Mouse (Mus musculus) G1E (cell line): ENCODE measurements around the gene Nsf. TPM values are rescaled to one million over a fixed set of nuclear protein-coding genes. Genes with fewer than 3 reads are reported as not detected.

ENCODE experiments used
- ATAC-seq: 2 replicates; pipeline ENCODE4 v1.8.0; 2016; ENCODE audit warnings: mild to moderate bottlenecking; ENCODE audit not compliant: insufficient number of reproducible peaks, poor library complexity, low FRiP score, severe bottlenecking; ENCODE audit errors: extremely low read depth
- DNase-seq: peaks from one replicate; pipeline ENCODE4 v3.0.0; 2012; ENCODE audit warnings: low spot score
- H3K27me3 ChIP-seq: 2 replicates; pipeline ENCODE4 v1.6.1; 2012; ENCODE audit warnings: mild to moderate bottlenecking, low read length, inconsistent platforms; ENCODE audit not compliant: insufficient read depth
- H3K36me3 ChIP-seq: replicated peaks from 2 replicates; pipeline ENCODE3; 2012; ENCODE audit warnings: mild to moderate bottlenecking, inconsistent platforms
- H3K4me1 ChIP-seq: 2 replicates; pipeline ENCODE4 v1.6.1; 2012; ENCODE audit warnings: low read depth, low read length, inconsistent platforms, mixed read lengths; ENCODE audit not compliant: insufficient read depth
- H3K4me3 ChIP-seq: 2 replicates; pipeline ENCODE4 v1.5.1; 2012; ENCODE audit warnings: low read depth, mild to moderate bottlenecking, inconsistent platforms, low read length, moderate library complexity, mixed read lengths
- H3K9me3 ChIP-seq: replicated peaks from 2 replicates; pipeline ENCODE4 v1.6.1; 2012; ENCODE audit warnings: inconsistent platforms
- CTCF ChIP-seq: IDR thresholded peaks from 2 replicates; pipeline ENCODE4 v1.5.1; 2012; ENCODE audit warnings: low read depth, low read length, inconsistent platforms, mixed read lengths
- GATA1 ChIP-seq: IDR thresholded peaks from 2 replicates; pipeline ENCODE4 v1.6.1; 2012; ENCODE audit warnings: borderline replicate concordance, low read length, inconsistent platforms, mixed read lengths
- GATA2 ChIP-seq: IDR thresholded peaks from 2 replicates; pipeline ENCODE4 v1.6.1; 2012; ENCODE audit warnings: low read depth, low read length, inconsistent platforms, borderline replicate concordance
- POLR2AphosphoS5 ChIP-seq: IDR thresholded peaks from 2 replicates; pipeline ENCODE4 v1.6.1; 2012; ENCODE audit warnings: low read depth, low read length, inconsistent platforms; ENCODE audit not compliant: insufficient replicate concordance
- TAL1 ChIP-seq: conservative IDR thresholded peaks from 2 replicates; pipeline ENCODE4 v1.6.1; 2012; ENCODE audit warnings: low read depth, low read length, inconsistent platforms, mixed read lengths
- polyA plus RNA-seq: library from polyadenylated mRNA; stranded (reverse); fragments of >175 nt; gene quantifications from 2 replicates; pipeline ENCODE4 v1.2.3, GENCODE M21; 2012
- total RNA-seq, 2 experiments: library from RNA; stranded (forward) in 1 of 2; stranded (reverse) in 1 of 2; fragments of 200-1000 nt in 1 of 2; fragments of >200 nt in 1 of 2; fragmentation: Nextera tagmentation in 1 of 2; gene quantifications; 2 replicates each; pipeline ENCODE4 v1.2.3; 2014 to 2017

Gene Nsf
- total and polyA plus RNA-seq, 3 experiments = 4.1 to 49.6 (median 47.3) TPM

- ATAC-seq (no peak), DNase-seq (no peak)
- no peak overlapping the region for H3K4me3 ChIP-seq
- H3K9me3 ChIP-seq = no peaks in the 10 kb centered on the region
- H3K27me3 ChIP-seq = no peaks in the 10 kb centered on the region
- H3K36me3 ChIP-seq = peaks cover 58% of the 10 kb centered on the region
- TF ChIP-seq TAL1 (no peak), GATA1 (no peak), GATA2 (no peak), POLR2AphosphoS5 (no peak), CTCF (no peak)
- H3K4me1 ChIP-seq = peaks cover 3% of the 10 kb centered on the region; the same call in 1 of the 2 replicates
Observed at GRCm38 (mm10) chr11:103920665-103921064, 33.2 kb downstream of the Nsf start.

- Histone ChIP-seq H3K27me3 (no peaks in the 10 kb centered on the region), H3K4me1 (no peaks in the 10 kb centered on the region), H3K4me3 (no peak overlapping the region), H3K36me3 (peaks cover 70% of the 10 kb centered on the region), H3K9me3 (no peaks in the 10 kb centered on the region)
- ATAC-seq = no peak
- DNase-seq = no peak
- no peak for TF ChIP-seq POLR2AphosphoS5
- TF ChIP-seq GATA2 = no peak
- no peak for TF ChIP-seq CTCF
- TF ChIP-seq GATA1 = no peak
- TF ChIP-seq TAL1 = no peak
Observed at GRCm38 (mm10) chr11:103916807-103917206, 37.0 kb downstream of the Nsf start.

- TF ChIP-seq TAL1 = no peak
- no peak for TF ChIP-seq GATA1
- TF ChIP-seq CTCF = no peak
- no peak for TF ChIP-seq GATA2
- no peak for TF ChIP-seq POLR2AphosphoS5
- no peak for DNase-seq
- ATAC-seq = no peak
- Histone ChIP-seq H3K9me3 (no peaks in the 10 kb centered on the region), H3K4me3 (no peak overlapping the region), H3K36me3 (peaks cover 69% of the 10 kb centered on the region), H3K4me1 (no peaks in the 10 kb centered on the region), H3K27me3 (no peaks in the 10 kb centered on the region)
Observed at GRCm38 (mm10) chr11:103915686-103916085, 38.2 kb downstream of the Nsf start.

- no peak for ATAC-seq
- H3K27me3 ChIP-seq = no peaks in the 10 kb centered on the region
- peaks cover 86% of the 10 kb centered on the region for H3K36me3 ChIP-seq
- peak; percentile 34 for DNase-seq
- H3K4me1 ChIP-seq = no peaks in the 10 kb centered on the region
- no peak for TF ChIP-seq GATA2
- TF ChIP-seq POLR2AphosphoS5 = no peak
- TF ChIP-seq GATA1 = no peak
- TF ChIP-seq CTCF = no peak
- TF ChIP-seq TAL1 = no peak
- H3K9me3 ChIP-seq = no peaks in the 10 kb centered on the region
- no peak overlapping the region for H3K4me3 ChIP-seq
Observed at GRCm38 (mm10) chr11:103910993-103911585, 42.8 kb downstream of the Nsf start.

GRCm38 (mm10) chr11:103910531-103910930 is 43.3 kb downstream of the Nsf start:
- TF ChIP-seq TAL1 = no peak
- no peak for TF ChIP-seq GATA2
- TF ChIP-seq POLR2AphosphoS5 = no peak
- no peak for TF ChIP-seq CTCF
- no peak for TF ChIP-seq GATA1
- H3K27me3 ChIP-seq = no peaks in the 10 kb centered on the region
- H3K4me3 ChIP-seq = no peak overlapping the region
- H3K4me1 ChIP-seq = no peaks in the 10 kb centered on the region
- no peak for ATAC-seq
- no peaks in the 10 kb centered on the region for H3K9me3 ChIP-seq
- peaks cover 85% of the 10 kb centered on the region for H3K36me3 ChIP-seq
- no peak for DNase-seq

GRCm38 (mm10) chr11:103909809-103910208 is 44.0 kb downstream of the Nsf start:
- H3K9me3 ChIP-seq = no peaks in the 10 kb centered on the region
- DNase-seq = no peak
- H3K4me1 ChIP-seq = no peaks in the 10 kb centered on the region
- no peak overlapping the region for H3K4me3 ChIP-seq
- ATAC-seq = no peak
- peaks cover 84% of the 10 kb centered on the region for H3K36me3 ChIP-seq
- TF ChIP-seq TAL1 (no peak), GATA1 (no peak), GATA2 (no peak), CTCF (no peak), POLR2AphosphoS5 (no peak)
- H3K27me3 ChIP-seq = no peaks in the 10 kb centered on the region
